ENCODE assay signal across 9 mouse cellular contexts in the genomic region with DNA sequence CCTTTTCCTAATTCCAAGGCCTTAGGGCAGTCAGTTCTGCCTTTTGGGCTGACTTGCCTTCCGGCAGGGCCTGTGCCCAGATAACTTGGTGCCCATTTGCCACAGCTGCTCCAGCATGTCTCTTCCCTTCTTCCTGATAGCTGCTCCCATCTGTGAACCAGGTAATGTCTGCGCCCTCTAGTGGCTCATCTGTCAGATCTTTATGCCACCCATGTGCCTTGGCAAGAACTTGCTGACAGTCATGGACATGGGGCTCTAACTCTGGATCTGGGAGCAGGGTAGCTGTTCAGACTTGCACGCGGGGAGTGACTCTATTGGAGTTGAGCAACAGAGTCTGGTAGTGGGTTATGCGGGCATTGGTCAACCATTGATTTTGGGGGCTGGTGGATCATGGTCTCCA.
A peak's percentile ranks its signal among the peaks of the same experiment; 100 is the strongest.
DNase-seq lines count a peak whose midpoint lies in the region; ATAC-seq and TF ChIP-seq lines count a peak whose summit lies in the region.
"Had no signal": no experiment of that assay in that cellular context is flagged by ENCODE, and none has a peak within 500 bp of the region (broad histone marks: within the 10 kb centered on the region; RNA-seq: fewer than 3 reads in every experiment).

No protein-coding gene starts in this region.

- H3K9me3 ChIP-seq in heart, embryonic 11.5 days (replicated peaks; ENCODE audit: control insufficient read depth, low read length), result no peaks in the 10 kb centered on the region
- H3K9me3 ChIP-seq: lung, embryonic 15.5 days had no signal

- H3K9ac ChIP-seq in heart, embryonic 11.5 days (ENCODE audit: low read depth, low read length), result no peak overlapping the region
- H3K9ac ChIP-seq: lung, embryonic 15.5 days had no signal

- H3K4me3 ChIP-seq in heart, embryonic 11.5 days (ENCODE audit: low read depth, low read length), result no peak overlapping the region
- H3K4me3 ChIP-seq in lung, adult 2 months (replicated peaks; ENCODE audit: extremely low read depth, low read depth, low read length), result no peak overlapping the region
- H3K4me3 ChIP-seq: lung, embryonic 15.5 days had no signal

- TF ChIP-seq CTCF in lung, adult 2 months (IDR thresholded peaks at IDR 0.05; ENCODE audit: insufficient read depth, low read length), result 0 out of 2 replicates have a peak, but pooled peaks have one; percentile 24

- H3K27me3 ChIP-seq in heart, embryonic 11.5 days (ENCODE audit: control insufficient read depth, insufficient read depth, low read length), result no peaks in the 10 kb centered on the region
- H3K27me3 ChIP-seq: lung, embryonic 15.5 days had no signal

- no peak overlapping the region for H3K27ac ChIP-seq in heart, embryonic 11.5 days (ENCODE audit: low read depth, low read length)
- H3K27ac ChIP-seq: lung, embryonic 15.5 days had no signal

- no peaks in the 10 kb centered on the region for H3K36me3 ChIP-seq in heart, embryonic 11.5 days (ENCODE audit: control insufficient read depth, insufficient read depth, low read length)
- H3K36me3 ChIP-seq: lung, embryonic 15.5 days had no signal

- DNase-seq in heart, postnatal 4 days, result peak; percentile 13
- DNase-seq in thymus, postnatal 14 days, result peak; percentile 4
- DNase-seq in thymus, adult 18-20 months, result no peak
- DNase-seq in cerebellum, postnatal 14 days, result peak; percentile 7 to 17
- DNase-seq in lung, adult 2 months, result no peak
- DNase-seq in right cerebral cortex, postnatal 14 days, result no peak
- no peak for DNase-seq in urinary bladder, postnatal 10 days (ENCODE audit: low spot score)

- no peaks in the 10 kb centered on the region for H3K4me1 ChIP-seq in heart, embryonic 11.5 days (ENCODE audit: control insufficient read depth, insufficient read depth, low read length)
- no peaks in the 10 kb centered on the region for H3K4me1 ChIP-seq in lung, adult 2 months (ENCODE audit: control insufficient read depth, insufficient read depth, low read length)
- H3K4me1 ChIP-seq: lung, embryonic 15.5 days had no signal

- 74% methylated on average over 5 of the region's 5 CpGs for WGBS in heart, embryonic 11.5 days (ENCODE audit: insufficient replicate concordance)
- 82% methylated on average over 5 of the region's 5 CpGs for whole genome bisulfite sequencing in lung, adult 2 months

- H3K4me2 ChIP-seq in heart, embryonic 11.5 days, result no peak overlapping the region
- H3K4me2 ChIP-seq: lung, embryonic 15.5 days had no signal

- ATAC-seq in heart, embryonic 11.5 days (replicated peaks; ENCODE audit: insufficient number of reproducible peaks, low FRiP score, low TSS enrichment), result no peak

- no peak for TF ChIP-seq POLR2A in lung, adult 2 months (IDR thresholded peaks at IDR 0.05; ENCODE audit: borderline replicate concordance, extremely low read depth, low read depth, low read length)

Comparison
In these comparisons a context has a peak if more than half of its experiments do, and no peak if none do; other contexts are left out.
1. DNase-seq: peak in heart, postnatal 4 days (single experiment), thymus, postnatal 14 days (single experiment) and cerebellum, postnatal 14 days (2 of 2); none in thymus, adult 18-20 months (0 of 2), lung, adult 2 months (single experiment), right cerebral cortex, postnatal 14 days (single experiment) and urinary bladder, postnatal 10 days (single experiment).